Mouse (Mus musculus): Measurements from ENCODE around the gene Endog. TPM values are rescaled to one million over a fixed set of nuclear protein-coding genes. Genes with fewer than 3 reads are reported as not detected.
A peak's percentile ranks its signal among the peaks of the same experiment; 100 is the strongest.

The Endog gene
- polyA plus RNA-seq, 1 experiment from 2014 or later: 17.4 TPM

- ATAC-seq (no peak), DNase-seq (ENCODE audit: low spot score) (no peak)
- Histone ChIP-seq H3K4me1 (ENCODE audit: control insufficient read depth, insufficient read depth, low read length) (no peaks in the 10 kb centered on the region), H3K4me2 (ENCODE audit: low read length) (no peak overlapping the region), H3K9ac (ENCODE audit: low read length) (no peak overlapping the region), H3K27ac (ENCODE audit: low read depth, low read length) (no peak overlapping the region), H3K27me3 (replicated peaks; ENCODE audit: control insufficient read depth, insufficient read depth, low read length) (no peaks in the 10 kb centered on the region), H3K4me3 (ENCODE audit: low read depth, low read length) (no peak overlapping the region), H3K36me3 (ENCODE audit: control insufficient read depth, insufficient read depth, low read length) (no peaks in the 10 kb centered on the region), H3K9me3 (replicated peaks; ENCODE audit: control insufficient read depth, low read length) (no peaks in the 10 kb centered on the region)
- WGBS: 63% methylated on average over 4 of the region's 4 CpGs
Measured at GRCm38 (mm10) chr2:30198021-30198420, 26.7 kb downstream of the Endog start.

GRCm38 (mm10) chr2:30199984-30200383 lies 28.7 kb downstream of the Endog start:
- Histone ChIP-seq H3K27ac (ENCODE audit: low read depth, low read length) (no peak overlapping the region), H3K9me3 (replicated peaks; ENCODE audit: control insufficient read depth, low read length) (no peaks in the 10 kb centered on the region), H3K9ac (ENCODE audit: low read length) (no peak overlapping the region), H3K4me1 (ENCODE audit: control insufficient read depth, insufficient read depth, low read length) (peaks cover 5% of the 10 kb centered on the region), H3K27me3 (replicated peaks; ENCODE audit: control insufficient read depth, insufficient read depth, low read length) (no peaks in the 10 kb centered on the region), H3K4me2 (ENCODE audit: low read length) (no peak overlapping the region), H3K36me3 (ENCODE audit: control insufficient read depth, insufficient read depth, low read length) (no peaks in the 10 kb centered on the region), H3K4me3 (ENCODE audit: low read depth, low read length) (no peak overlapping the region)
- DNase-seq (ENCODE audit: low spot score) (no peak), ATAC-seq (no peak)
- WGBS: 71% methylated on average over 1 of the region's 1 CpGs

- Histone ChIP-seq H3K4me1 (ENCODE audit: control insufficient read depth, insufficient read depth, low read length) (peaks cover 5% of the 10 kb centered on the region), H3K27me3 (replicated peaks; ENCODE audit: control insufficient read depth, insufficient read depth, low read length) (no peaks in the 10 kb centered on the region), H3K36me3 (ENCODE audit: control insufficient read depth, insufficient read depth, low read length) (no peaks in the 10 kb centered on the region), H3K27ac (ENCODE audit: low read depth, low read length) (no peak overlapping the region), H3K4me3 (ENCODE audit: low read depth, low read length) (no peak overlapping the region), H3K9ac (ENCODE audit: low read length) (no peak overlapping the region), H3K4me2 (ENCODE audit: low read length) (no peak overlapping the region), H3K9me3 (replicated peaks; ENCODE audit: control insufficient read depth, low read length) (no peaks in the 10 kb centered on the region)
- ATAC-seq: no peak
- DNase-seq (ENCODE audit: low spot score): no peak
- WGBS: 89% methylated on average over 5 of the region's 5 CpGs
Measured at GRCm38 (mm10) chr2:30200388-30200925, 29.2 kb downstream of the Endog start.

GRCm38 (mm10) chr2:30203439-30203838 lies 32.1 kb downstream of the Endog start:
- 77% methylated on average over 7 of the region's 7 CpGs for WGBS
- Histone ChIP-seq H3K4me1 (ENCODE audit: control insufficient read depth, insufficient read depth, low read length) (peaks cover 10% of the 10 kb centered on the region), H3K27me3 (replicated peaks; ENCODE audit: control insufficient read depth, insufficient read depth, low read length) (no peaks in the 10 kb centered on the region), H3K9ac (ENCODE audit: low read length) (no peak overlapping the region), H3K27ac (ENCODE audit: low read depth, low read length) (no peak overlapping the region), H3K36me3 (ENCODE audit: control insufficient read depth, insufficient read depth, low read length) (no peaks in the 10 kb centered on the region), H3K9me3 (replicated peaks; ENCODE audit: control insufficient read depth, low read length) (no peaks in the 10 kb centered on the region), H3K4me2 (ENCODE audit: low read length) (no peak overlapping the region), H3K4me3 (ENCODE audit: low read depth, low read length) (no peak overlapping the region)
- DNase-seq (ENCODE audit: low spot score): peak; percentile 4
- no peak for ATAC-seq

- WGBS: 1% methylated on average over 13 of the region's 13 CpGs
- Histone ChIP-seq H3K4me2 (ENCODE audit: low read length) (peak overlapping the region; percentile 89), H3K27me3 (replicated peaks; ENCODE audit: control insufficient read depth, insufficient read depth, low read length) (no peaks in the 10 kb centered on the region), H3K9ac (ENCODE audit: low read length) (peak overlapping the region; percentile 74), H3K9me3 (replicated peaks; ENCODE audit: control insufficient read depth, low read length) (no peaks in the 10 kb centered on the region), H3K27ac (ENCODE audit: low read depth, low read length) (peak overlapping the region; percentile 66), H3K4me3 (ENCODE audit: low read depth, low read length) (peak overlapping the region; percentile 63), H3K4me1 (ENCODE audit: control insufficient read depth, insufficient read depth, low read length) (peaks cover 10% of the 10 kb centered on the region), H3K36me3 (ENCODE audit: control insufficient read depth, insufficient read depth, low read length) (no peaks in the 10 kb centered on the region)
- ATAC-seq (peak; percentile 61), DNase-seq (ENCODE audit: low spot score) (no peak)
Measured at GRCm38 (mm10) chr2:30205255-30205628, 33.9 kb downstream of the Endog start.

GRCm38 (mm10) chr2:30205629-30206357 lies 34.5 kb downstream of the Endog start, which contains the start of gene Kyat1:
TSS of gene Kyat1 (minus strand) at chr2:30205847.
- Histone ChIP-seq H3K27me3 (replicated peaks; ENCODE audit: control insufficient read depth, insufficient read depth, low read length) (no peaks in the 10 kb centered on the region), H3K4me2 (ENCODE audit: low read length) (peak within 1 kb of the TSS; percentile 89), H3K4me3 (ENCODE audit: low read depth, low read length) (peak within 1 kb of the TSS; percentile 63), H3K27ac (ENCODE audit: low read depth, low read length) (peak within 1 kb of the TSS; percentile 66), H3K4me1 (ENCODE audit: control insufficient read depth, insufficient read depth, low read length) (peaks cover 10% of the 10 kb centered on the region), H3K9ac (ENCODE audit: low read length) (peak within 1 kb of the TSS; percentile 74), H3K9me3 (replicated peaks; ENCODE audit: control insufficient read depth, low read length) (no peaks in the 10 kb centered on the region), H3K36me3 (ENCODE audit: control insufficient read depth, insufficient read depth, low read length) (no peaks in the 10 kb centered on the region)
- ATAC-seq: peak; percentile 98
- WGBS: under 1% methylated on average over 44 of the region's 44 CpGs
- DNase-seq (ENCODE audit: low spot score): peak; percentile 98

GRCm38 (mm10) chr2:30207401-30207800 lies 36.1 kb downstream of the Endog start:
- no peak overlapping the region for H3K4me3 ChIP-seq (ENCODE audit: low read depth, low read length)
- H3K9ac ChIP-seq (ENCODE audit: low read length): no peak overlapping the region
- H3K36me3 ChIP-seq (ENCODE audit: control insufficient read depth, insufficient read depth, low read length): no peaks in the 10 kb centered on the region
- no peaks in the 10 kb centered on the region for H3K27me3 ChIP-seq (replicated peaks; ENCODE audit: control insufficient read depth, insufficient read depth, low read length)
- no peak overlapping the region for H3K27ac ChIP-seq (ENCODE audit: low read depth, low read length)
- no peak for ATAC-seq
- peaks cover 10% of the 10 kb centered on the region for H3K4me1 ChIP-seq (ENCODE audit: control insufficient read depth, insufficient read depth, low read length)
- WGBS: 85% methylated on average over 4 of the region's 4 CpGs
- H3K4me2 ChIP-seq (ENCODE audit: low read length): no peak overlapping the region
- no peak for DNase-seq (ENCODE audit: low spot score)
- H3K9me3 ChIP-seq (replicated peaks; ENCODE audit: control insufficient read depth, low read length): no peaks in the 10 kb centered on the region

GRCm38 (mm10) chr2:30207886-30208285 lies 36.6 kb downstream of the Endog start:
- peaks cover 10% of the 10 kb centered on the region for H3K4me1 ChIP-seq (ENCODE audit: control insufficient read depth, insufficient read depth, low read length)
- no peak overlapping the region for H3K9ac ChIP-seq (ENCODE audit: low read length)
- 75% methylated on average over 5 of the region's 5 CpGs for WGBS
- no peak overlapping the region for H3K4me3 ChIP-seq (ENCODE audit: low read depth, low read length)
- H3K4me2 ChIP-seq (ENCODE audit: low read length): no peak overlapping the region
- no peaks in the 10 kb centered on the region for H3K36me3 ChIP-seq (ENCODE audit: control insufficient read depth, insufficient read depth, low read length)
- H3K27ac ChIP-seq (ENCODE audit: low read depth, low read length): no peak overlapping the region
- ATAC-seq: no peak
- H3K9me3 ChIP-seq (replicated peaks; ENCODE audit: control insufficient read depth, low read length): no peaks in the 10 kb centered on the region
- DNase-seq (ENCODE audit: low spot score): no peak
- no peaks in the 10 kb centered on the region for H3K27me3 ChIP-seq (replicated peaks; ENCODE audit: control insufficient read depth, insufficient read depth, low read length)

GRCm38 (mm10) chr2:30211408-30212168 lies 40.3 kb downstream of the Endog start:
- ATAC-seq: no peak
- H3K9me3 ChIP-seq (replicated peaks; ENCODE audit: control insufficient read depth, low read length): no peaks in the 10 kb centered on the region
- H3K9ac ChIP-seq (ENCODE audit: low read length): no peak overlapping the region
- no peaks in the 10 kb centered on the region for H3K36me3 ChIP-seq (ENCODE audit: control insufficient read depth, insufficient read depth, low read length)
- peaks cover under 1% of the 10 kb centered on the region; the same call in 1 of the 2 replicates for H3K4me1 ChIP-seq (ENCODE audit: control insufficient read depth, insufficient read depth, low read length)
- H3K27ac ChIP-seq (ENCODE audit: low read depth, low read length): no peak overlapping the region
- no peak overlapping the region for H3K4me2 ChIP-seq (ENCODE audit: low read length)
- no peak overlapping the region for H3K4me3 ChIP-seq (ENCODE audit: low read depth, low read length)
- 80% methylated on average over 6 of the region's 6 CpGs for WGBS
- DNase-seq (ENCODE audit: low spot score): no peak
- H3K27me3 ChIP-seq (replicated peaks; ENCODE audit: control insufficient read depth, insufficient read depth, low read length): no peaks in the 10 kb centered on the region

All from forebrain, embryonic 14.5 days (tissue).